ENCODE assay signal across 17 mouse cellular contexts in the genomic region with DNA sequence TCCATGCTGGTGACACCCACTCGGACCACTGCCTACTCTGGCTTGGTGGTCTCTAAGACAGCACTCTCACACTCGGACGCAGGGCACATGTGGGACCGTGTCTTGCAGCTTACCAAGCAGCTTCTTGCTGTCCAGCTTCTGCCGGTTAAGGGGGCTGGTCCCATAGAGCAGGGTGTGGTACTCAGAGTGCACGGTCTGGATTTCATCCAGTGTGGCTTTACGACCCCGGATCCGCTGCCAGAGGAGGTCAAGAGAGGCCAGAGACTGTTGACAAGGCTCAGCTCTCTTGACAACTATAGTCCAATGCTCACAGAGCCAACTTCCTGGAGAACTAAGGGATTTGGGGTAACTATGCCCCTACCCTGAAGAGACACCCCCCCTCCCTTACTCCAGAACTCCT. TPM values are rescaled to one million over a fixed set of nuclear protein-coding genes. Genes with fewer than 3 reads are reported as not detected.
A peak's percentile ranks its signal among the peaks of the same experiment; 100 is the strongest.
DNase-seq lines count a peak whose midpoint lies in the region; ATAC-seq and TF ChIP-seq lines count a peak whose summit lies in the region.
"Had no signal": no experiment of that assay in that cellular context is flagged by ENCODE, and none has a peak within 500 bp of the region (broad histone marks: within the 10 kb centered on the region; RNA-seq: fewer than 3 reads in every experiment).

No protein-coding gene starts in this region.

- H3K4me1 ChIP-seq in lung, postnatal 0 days (ENCODE audit: insufficient read depth, low read depth, low read length) = no peaks in the 10 kb centered on the region
- no peaks in the 10 kb centered on the region for H3K4me1 ChIP-seq in limb, embryonic 13.5 days
- no peaks in the 10 kb centered on the region for H3K4me1 ChIP-seq in midbrain, embryonic 13.5 days (replicated peaks)
- H3K4me1 ChIP-seq: forebrain, embryonic 13.5 days had no signal

- H3K9me3 ChIP-seq in lung, postnatal 0 days (ENCODE audit: low read length) = no peaks in the 10 kb centered on the region
- no peaks in the 10 kb centered on the region for H3K9me3 ChIP-seq in limb, embryonic 13.5 days
- H3K9me3 ChIP-seq in midbrain, embryonic 13.5 days = no peaks in the 10 kb centered on the region
- H3K9me3 ChIP-seq: embryonic facial prominence, embryonic 13.5 days; forebrain, embryonic 13.5 days; heart, embryonic 12.5 days; hindbrain, embryonic 10.5 days had no signal

- no peak overlapping the region for H3K27ac ChIP-seq in lung, postnatal 0 days (ENCODE audit: low read length)
- H3K27ac ChIP-seq in limb, embryonic 13.5 days = no peak overlapping the region
- H3K27ac ChIP-seq in midbrain, embryonic 13.5 days = no peak overlapping the region
- H3K27ac ChIP-seq: embryonic facial prominence, embryonic 13.5 days; forebrain, embryonic 13.5 days; hindbrain, embryonic 10.5 days; hindbrain, embryonic 14.5 days had no signal

- no peak for ATAC-seq in lung, postnatal 0 days
- ATAC-seq in limb, embryonic 13.5 days (ENCODE audit: low FRiP score, low read depth) = no peak
- no peak for ATAC-seq in midbrain, embryonic 13.5 days
- ATAC-seq: forebrain, embryonic 13.5 days had no signal

- WGBS in lung, postnatal 0 days = 56% methylated on average over 9 of the region's 9 CpGs
- 31% methylated on average over 9 of the region's 9 CpGs for WGBS in limb, embryonic 13.5 days
- WGBS in midbrain, embryonic 13.5 days = 91% methylated on average over 9 of the region's 9 CpGs

- no peaks in the 10 kb centered on the region for H3K27me3 ChIP-seq in lung, postnatal 0 days (replicated peaks; ENCODE audit: insufficient read depth, low read length)
- no peaks in the 10 kb centered on the region for H3K27me3 ChIP-seq in limb, embryonic 13.5 days
- no peaks in the 10 kb centered on the region for H3K27me3 ChIP-seq in midbrain, embryonic 13.5 days
- H3K27me3 ChIP-seq: embryonic facial prominence, embryonic 13.5 days; forebrain, embryonic 13.5 days; heart, embryonic 12.5 days had no signal

- H3K4me2 ChIP-seq in lung, postnatal 0 days (replicated peaks; ENCODE audit: low read depth, low read length) = no peak overlapping the region
- H3K4me2 ChIP-seq in limb, embryonic 13.5 days (replicated peaks) = no peak overlapping the region
- H3K4me2 ChIP-seq in midbrain, embryonic 13.5 days (replicated peaks) = no peak overlapping the region
- H3K4me2 ChIP-seq: embryonic facial prominence, embryonic 13.5 days; forebrain, embryonic 13.5 days; heart, embryonic 12.5 days; hindbrain, embryonic 14.5 days had no signal

- TF ChIP-seq CTCF in lung, postnatal 0 days (IDR thresholded peaks at IDR 0.05) = no peak

- no peak for TF ChIP-seq EP300 in lung, postnatal 0 days (IDR thresholded peaks at IDR 0.05)

- peaks cover 68% of the 10 kb centered on the region for H3K36me3 ChIP-seq in lung, postnatal 0 days (ENCODE audit: insufficient read depth, low read length)
- peaks cover 96% of the 10 kb centered on the region for H3K36me3 ChIP-seq in limb, embryonic 13.5 days
- H3K36me3 ChIP-seq in midbrain, embryonic 13.5 days = peaks cover 98% of the 10 kb centered on the region

- H3K4me3 ChIP-seq in lung, postnatal 0 days (ENCODE audit: low read depth, low read length) = no peak overlapping the region
- H3K4me3 ChIP-seq in limb, embryonic 13.5 days = no peak overlapping the region
- H3K4me3 ChIP-seq in midbrain, embryonic 13.5 days (replicated peaks) = no peak overlapping the region
- H3K4me3 ChIP-seq: embryonic facial prominence, embryonic 13.5 days; forebrain, embryonic 13.5 days; heart, embryonic 12.5 days; hindbrain, embryonic 10.5 days had no signal

- H3K9ac ChIP-seq in lung, postnatal 0 days (replicated peaks; ENCODE audit: low read depth) = no peak overlapping the region
- H3K9ac ChIP-seq in limb, embryonic 13.5 days = 0 out of 2 replicates have a peak overlapping the region, but pooled peaks have one; percentile 13
- no peak overlapping the region for H3K9ac ChIP-seq in midbrain, embryonic 13.5 days (replicated peaks)
- H3K9ac ChIP-seq: embryonic facial prominence, embryonic 13.5 days; forebrain, embryonic 13.5 days; heart, embryonic 12.5 days; hindbrain, embryonic 14.5 days had no signal

- DNase-seq in cerebellum, adult 8-10 months = peak; percentile 15
- DNase-seq in cerebellum, postnatal 10 days = no peak
- DNase-seq in heart, adult 11 months = peak; percentile 91
- DNase-seq in heart, adult 18-20 months = no peak
- DNase-seq in lung, postnatal 10 days = peak; percentile 46
- no peak for DNase-seq in lung, postnatal 0 days (ENCODE audit: low spot score)
- DNase-seq: adrenal gland, postnatal 10 days; cerebellum, adult 18-20 months; cerebellum, postnatal 36 days had no signal

RNA-seq across cellular contexts. Expression of a gene that starts 10.4 kb away (rescaled TPM):
- total RNA-seq in heart, adult 18-20 months (2021) = 10 to 100 TPM; 54.5 to 56.6 TPM
- 15.8 and 16.7 TPM in 2 replicates for polyA plus RNA-seq in lung, postnatal 0 days (2015; fragmentation: Nextera tagmentation; extraction: Ambion mirVana)
- 35.6 and 36.1 TPM in 2 replicates for polyA plus RNA-seq in limb, embryonic 13.5 days (2015; fragmentation: Nextera tagmentation; extraction: Ambion mirVana)
- 31.4 and 32.9 TPM in 2 replicates for polyA plus RNA-seq in midbrain, embryonic 13.5 days (2015; fragmentation: Nextera tagmentation; extraction: Ambion mirVana)

RNA-seq across cellular contexts. Expression of a gene that starts 14.8 kb away (rescaled TPM):
- total RNA-seq in heart, adult 18-20 months (2021) = 10 to 100 TPM; 45.5 to 50.6 TPM
- polyA plus RNA-seq in lung, postnatal 0 days (2015; fragmentation: Nextera tagmentation; extraction: Ambion mirVana) = 74.7 and 79.9 TPM in 2 replicates
- 134 and 145 TPM in 2 replicates for polyA plus RNA-seq in limb, embryonic 13.5 days (2015; fragmentation: Nextera tagmentation; extraction: Ambion mirVana)
- polyA plus RNA-seq in midbrain, embryonic 13.5 days (2015; fragmentation: Nextera tagmentation; extraction: Ambion mirVana) = 141 and 156 TPM in 2 replicates

RNA-seq across cellular contexts. Expression of a gene that starts 30.1 kb away (rescaled TPM):
- total RNA-seq in heart, adult 18-20 months (2021) = 100 to 1,000 TPM; 115 to 117 TPM
- polyA plus RNA-seq in lung, postnatal 0 days (2015; fragmentation: Nextera tagmentation; extraction: Ambion mirVana) = 65.6 and 79.0 TPM in 2 replicates
- 61.9 and 68.6 TPM in 2 replicates for polyA plus RNA-seq in limb, embryonic 13.5 days (2015; fragmentation: Nextera tagmentation; extraction: Ambion mirVana)
- 80.5 and 106 TPM in 2 replicates for polyA plus RNA-seq in midbrain, embryonic 13.5 days (2015; fragmentation: Nextera tagmentation; extraction: Ambion mirVana)

RNA-seq across cellular contexts. Expression of a gene that starts 43.7 kb away (rescaled TPM):
- 10 to 100 TPM; 14.1 to 14.9 TPM for total RNA-seq in heart, adult 18-20 months (2021)
- 17.6 and 18.9 TPM in 2 replicates for polyA plus RNA-seq in lung, postnatal 0 days (2015; fragmentation: Nextera tagmentation; extraction: Ambion mirVana)
- polyA plus RNA-seq in limb, embryonic 13.5 days (2015; fragmentation: Nextera tagmentation; extraction: Ambion mirVana) = 44.7 and 46.1 TPM in 2 replicates
- polyA plus RNA-seq in midbrain, embryonic 13.5 days (2015; fragmentation: Nextera tagmentation; extraction: Ambion mirVana) = 40.5 and 42.5 TPM in 2 replicates

RNA-seq across cellular contexts. Expression of a gene that starts 48.8 kb away (rescaled TPM):
- under 1 TPM; 0.22 to 0.28 TPM for total RNA-seq in heart, adult 18-20 months (2021)
- polyA plus RNA-seq in lung, postnatal 0 days (2015; fragmentation: Nextera tagmentation; extraction: Ambion mirVana) = 0.88 and 1.3 TPM in 2 replicates
- 15.8 and 16.1 TPM in 2 replicates for polyA plus RNA-seq in limb, embryonic 13.5 days (2015; fragmentation: Nextera tagmentation; extraction: Ambion mirVana)
- polyA plus RNA-seq in midbrain, embryonic 13.5 days (2015; fragmentation: Nextera tagmentation; extraction: Ambion mirVana) = 4.6 and 5.6 TPM in 2 replicates
- total RNA-seq: gastrocnemius, adult 8-10 months had no signal

Comparison
In these comparisons a context has a peak if more than half of its experiments do, and no peak if none do; other contexts are left out.
1. DNase-seq: peak in cerebellum, adult 8-10 months (single experiment), heart, adult 11 months (single experiment) and lung, postnatal 10 days (single experiment); none in cerebellum, postnatal 10 days (0 of 2), heart, adult 18-20 months (0 of 2) and lung, postnatal 0 days (single experiment).